Mouse (Mus musculus): Measurements from ENCODE around the gene Afm. TPM values are rescaled to one million over a fixed set of nuclear protein-coding genes. Genes with fewer than 3 reads are reported as not detected.

Afm gene
- total RNA-seq, 2 experiments from 2014 or later, result not detected

GRCm38 (mm10) chr5:90596155-90596554 is 77.4 kb downstream of the Afm start:
- intact Hi-C loops (cut with DNase I), result loop anchor here (10.0 kb wide), 1 partner anchor 309 kb away; the partner anchor contains the start of gene Cxcl2
- no peak for DNase-seq

- intact Hi-C loops (cut with DNase I), result no loop called here
- DNase-seq, result peak; percentile 57
These were observed 82.7 kb downstream of the Afm start for GRCm38 (mm10) chr5:90601469-90601868.

Other genes with a start within 250 kb of the Afm start
- gene Ankrd17, start 152.4 kb upstream of the Afm start, total RNA-seq (2021), result 100 to 1,000 TPM; 119 to 122 TPM
- gene Gm9958, start 151.7 kb upstream of the Afm start, total RNA-seq (2021), result 1 to 10 TPM; 1.6 to 1.9 TPM
- gene Alb, start 58.0 kb upstream of the Afm start, total RNA-seq (2021), result 1 to 10 TPM in 1 of 2 experiments, under 1 TPM in 1; 0.46 to 1.6 TPM
- gene Afp, start 28.2 kb upstream of the Afm start, total RNA-seq (2021), result under 1 TPM in 1 of 2 experiments, not detected in 1; 0.44 TPM
- gene 5830473C10Rik, start 42.2 kb downstream of the Afm start, total RNA-seq (2021), result under 1 TPM; 0.54 TPM
- gene Rassf6, start 121.7 kb downstream of the Afm start, total RNA-seq (2021), result 1 to 10 TPM; 1.4 TPM
- not detected for gene Cxcl5, start 240.4 kb downstream of the Afm start, total RNA-seq (2021)
- under 1 TPM in 1 of 2 experiments, not detected in 1; 0.36 TPM for gene Ppbp, start 249.6 kb downstream of the Afm start, total RNA-seq (2021)

Measured in left cerebral cortex, postnatal 4 days (tissue).